Mouse (Mus musculus) ES-Bruce4 (cell line): ENCODE measurements at regions not wholly inside any gene's neighbourhood (a gene's known extent, or its start where the extent isn't known, plus 50 kb on each side); places are given as distances from the start of the nearest gene placed in this dataset.

Experiments
- H3K27ac ChIP-seq: 2 replicates; pipeline ENCODE4 v1.5.1; 2012; ENCODE audit warnings: low read length, inconsistent platforms; ENCODE audit not compliant: insufficient read depth
- H3K27me3 ChIP-seq: 2 replicates; pipeline ENCODE4 v1.6.1; 2012; ENCODE audit warnings: mild to moderate bottlenecking, low read length, inconsistent platforms; ENCODE audit not compliant: control insufficient read depth, poor library complexity, insufficient read depth, severe bottlenecking
- H3K36me3 ChIP-seq: 2 replicates; pipeline ENCODE4 v1.6.1; 2012; ENCODE audit warnings: inconsistent platforms, mild to moderate bottlenecking, low read length, moderate library complexity; ENCODE audit not compliant: control insufficient read depth, poor library complexity, insufficient read depth, severe bottlenecking
- H3K4me1 ChIP-seq: one replicate; pipeline ENCODE4 v1.8.1; 2011; ENCODE audit warnings: low read length; ENCODE audit not compliant: control insufficient read depth, insufficient read depth
- H3K4me3 ChIP-seq: 2 replicates; pipeline ENCODE4 v1.5.1; 2011; ENCODE audit warnings: low read depth, mild to moderate bottlenecking, low read length
- H3K9ac ChIP-seq: 2 replicates; pipeline ENCODE4 v1.6.1; 2012; ENCODE audit warnings: low read depth, mild to moderate bottlenecking, inconsistent platforms; ENCODE audit not compliant: poor library complexity, severe bottlenecking
- H3K9me3 ChIP-seq: replicated peaks from 2 replicates; pipeline ENCODE4 v1.6.1; 2012; ENCODE audit warnings: mild to moderate bottlenecking, low read length, inconsistent platforms; ENCODE audit not compliant: control insufficient read depth, poor library complexity, insufficient read depth, severe bottlenecking
- CTCF ChIP-seq: IDR thresholded peaks from one replicate; pipeline ENCODE4 v1.8.1; 2011; ENCODE audit warnings: low read depth, low read length
- EP300 ChIP-seq: IDR thresholded peaks from 2 replicates; pipeline ENCODE4 v1.6.1; 2011; ENCODE audit warnings: low read depth, low read length; ENCODE audit not compliant: insufficient read depth
- POLR2A ChIP-seq: IDR thresholded peaks from one replicate; pipeline ENCODE4 v1.8.1; 2011; ENCODE audit warnings: low read length; ENCODE audit not compliant: insufficient read depth

GRCm38 (mm10) chr4:89446765-89447487 is 136.1 kb upstream of the Cdkn2b start:
- Histone ChIP-seq H3K4me3 (no peak overlapping the region), H3K36me3 (no peaks in the 10 kb centered on the region), H3K9me3 (peaks cover 12% of the 10 kb centered on the region; the same call in 1 of the 2 replicates), H3K4me1 (no peaks in the 10 kb centered on the region), H3K27ac (no peak overlapping the region), H3K9ac (no peak overlapping the region), H3K27me3 (no peaks in the 10 kb centered on the region)
- TF ChIP-seq POLR2A (no peak), EP300 (no peak), CTCF (no peak)

- no peak for TF ChIP-seq POLR2A
- TF ChIP-seq EP300: no peak
- TF ChIP-seq CTCF: no peak
- H3K4me1 ChIP-seq: no peaks in the 10 kb centered on the region
- peaks cover 12% of the 10 kb centered on the region; the same call in 1 of the 2 replicates for H3K9me3 ChIP-seq
- no peaks in the 10 kb centered on the region for H3K36me3 ChIP-seq
- H3K4me3 ChIP-seq: no peak overlapping the region
- no peaks in the 10 kb centered on the region for H3K27me3 ChIP-seq
- H3K9ac ChIP-seq: no peak overlapping the region
- H3K27ac ChIP-seq: no peak overlapping the region
Observed at GRCm38 (mm10) chr4:89446156-89446716, 135.4 kb upstream of the Cdkn2b start.

GRCm38 (mm10) chr4:89445214-89446155 is 134.6 kb upstream of the Cdkn2b start:
- Histone ChIP-seq H3K27ac (no peak overlapping the region), H3K4me3 (no peak overlapping the region), H3K27me3 (no peaks in the 10 kb centered on the region), H3K9me3 (peaks cover 12% of the 10 kb centered on the region; the same call in 1 of the 2 replicates), H3K36me3 (no peaks in the 10 kb centered on the region), H3K9ac (no peak overlapping the region), H3K4me1 (no peaks in the 10 kb centered on the region)
- no peak for TF ChIP-seq POLR2A
- no peak for TF ChIP-seq EP300
- TF ChIP-seq CTCF: no peak

- Histone ChIP-seq H3K4me1 (no peaks in the 10 kb centered on the region), H3K9me3 (peaks cover 12% of the 10 kb centered on the region; the same call in 1 of the 2 replicates), H3K4me3 (no peak overlapping the region), H3K27me3 (no peaks in the 10 kb centered on the region), H3K27ac (no peak overlapping the region), H3K9ac (no peak overlapping the region), H3K36me3 (no peaks in the 10 kb centered on the region)
- TF ChIP-seq EP300: no peak
- no peak for TF ChIP-seq POLR2A
- no peak for TF ChIP-seq CTCF
Observed at GRCm38 (mm10) chr4:89442526-89442925, 131.7 kb upstream of the Cdkn2b start.

- Histone ChIP-seq H3K4me1 (no peaks in the 10 kb centered on the region), H3K36me3 (no peaks in the 10 kb centered on the region), H3K9me3 (peaks cover 12% of the 10 kb centered on the region; the same call in 1 of the 2 replicates), H3K27me3 (no peaks in the 10 kb centered on the region), H3K27ac (no peak overlapping the region), H3K9ac (no peak overlapping the region), H3K4me3 (no peak overlapping the region)
- no peak for TF ChIP-seq EP300
- no peak for TF ChIP-seq CTCF
- TF ChIP-seq POLR2A: no peak
Observed at GRCm38 (mm10) chr4:89440821-89441220, 130.0 kb upstream of the Cdkn2b start.
